Mouse (Mus musculus): ENCODE measurements around the gene Myo16. TPM values are rescaled to one million over a fixed set of nuclear protein-coding genes. Genes with fewer than 3 reads are reported as not detected.

Myo16 gene
- polyA plus RNA-seq, 1 experiment from 2014 or later: 0.63 TPM

GRCm38 (mm10) chr8:10307345-10307744, 153.6 kb downstream of the Myo16 start:
- H3K27me3 ChIP-seq: no peaks in the 10 kb centered on the region
- WGBS: 68% methylated on average over 6 of the region's 6 CpGs
- H3K4me2 ChIP-seq (replicated peaks): no peak overlapping the region
- H3K36me3 ChIP-seq: no peaks in the 10 kb centered on the region
- no peak overlapping the region for H3K9ac ChIP-seq
- H3K9me3 ChIP-seq (replicated peaks): no peaks in the 10 kb centered on the region
- no peak overlapping the region for H3K27ac ChIP-seq (replicated peaks)
- 0 out of 2 replicates have a peak, but pooled peaks cover 3% of the 10 kb centered on the region for H3K4me1 ChIP-seq
- ATAC-seq (ENCODE audit: insufficient number of reproducible peaks, low FRiP score, low TSS enrichment, low read depth): no peak
- H3K4me3 ChIP-seq (replicated peaks): no peak overlapping the region

- H3K4me3 ChIP-seq (replicated peaks): no peak overlapping the region
- H3K4me1 ChIP-seq: 0 out of 2 replicates have a peak, but pooled peaks cover 3% of the 10 kb centered on the region
- no peak for ATAC-seq (ENCODE audit: insufficient number of reproducible peaks, low FRiP score, low TSS enrichment, low read depth)
- H3K36me3 ChIP-seq: no peaks in the 10 kb centered on the region
- H3K9ac ChIP-seq: no peak overlapping the region
- H3K27ac ChIP-seq (replicated peaks): no peak overlapping the region
- H3K4me2 ChIP-seq (replicated peaks): no peak overlapping the region
- 32% methylated on average over 12 of the region's 12 CpGs for WGBS
- no peaks in the 10 kb centered on the region for H3K27me3 ChIP-seq
- H3K9me3 ChIP-seq (replicated peaks): no peaks in the 10 kb centered on the region
These were observed 154.2 kb downstream of the Myo16 start for GRCm38 (mm10) chr8:10307770-10308476.

DNA sequence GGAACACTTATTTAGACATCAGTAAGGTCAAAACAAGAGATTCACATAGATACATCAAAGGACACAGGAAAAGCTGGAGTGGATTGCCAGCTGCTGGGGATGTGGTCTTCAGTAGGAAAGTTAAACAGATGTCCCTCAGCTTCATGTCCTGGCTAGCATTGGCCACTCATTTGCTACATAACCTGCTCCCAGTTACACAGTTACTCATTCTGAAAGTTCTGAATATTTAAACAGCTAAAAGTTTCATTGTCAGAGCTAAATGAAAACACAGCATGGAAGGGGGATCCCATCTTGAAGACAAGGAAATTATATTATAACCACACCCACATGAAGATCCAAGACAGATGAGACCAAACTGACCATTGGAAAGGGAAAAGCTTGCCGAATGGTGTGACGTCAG, 156.8 kb downstream of the Myo16 start:
- ATAC-seq (ENCODE audit: insufficient number of reproducible peaks, low FRiP score, low TSS enrichment, low read depth): no peak
- H3K27ac ChIP-seq (replicated peaks): no peak overlapping the region
- no peaks in the 10 kb centered on the region for H3K36me3 ChIP-seq
- no peak overlapping the region for H3K4me2 ChIP-seq (replicated peaks)
- no peaks in the 10 kb centered on the region for H3K27me3 ChIP-seq
- no peak overlapping the region for H3K4me3 ChIP-seq (replicated peaks)
- no peak overlapping the region for H3K9ac ChIP-seq
- no peaks in the 10 kb centered on the region for H3K9me3 ChIP-seq (replicated peaks)
- 75% methylated on average over 2 of the region's 2 CpGs for WGBS
- no peaks in the 10 kb centered on the region for H3K4me1 ChIP-seq

DNA sequence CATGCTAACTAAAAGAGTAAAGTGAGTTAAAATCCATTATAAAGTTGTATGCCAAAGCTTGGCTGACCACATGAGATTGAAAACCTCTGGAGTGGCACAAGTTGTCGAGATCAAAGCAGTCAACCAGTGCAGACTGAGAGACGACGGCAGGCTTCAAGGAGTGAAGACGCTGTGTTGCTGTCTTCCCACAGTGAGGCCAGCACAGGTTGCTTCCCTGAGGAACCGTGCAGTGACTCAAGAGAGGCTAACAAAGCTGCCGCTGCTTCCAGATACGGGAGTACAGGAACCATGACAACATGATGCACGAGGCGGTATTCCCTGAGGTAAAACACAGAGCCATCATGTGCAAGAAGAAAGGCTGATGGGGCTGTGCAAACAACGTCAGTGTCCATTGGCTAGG, 158.6 kb downstream of the Myo16 start:
- Histone ChIP-seq H3K4me2 (replicated peaks) (no peak overlapping the region), H3K4me1 (no peaks in the 10 kb centered on the region), H3K4me3 (replicated peaks) (no peak overlapping the region), H3K9ac (no peak overlapping the region), H3K27me3 (no peaks in the 10 kb centered on the region), H3K27ac (replicated peaks) (no peak overlapping the region), H3K36me3 (no peaks in the 10 kb centered on the region), H3K9me3 (replicated peaks) (no peaks in the 10 kb centered on the region)
- no peak for ATAC-seq (ENCODE audit: insufficient number of reproducible peaks, low FRiP score, low TSS enrichment, low read depth)
- 73% methylated on average over 10 of the region's 10 CpGs for WGBS

DNA sequence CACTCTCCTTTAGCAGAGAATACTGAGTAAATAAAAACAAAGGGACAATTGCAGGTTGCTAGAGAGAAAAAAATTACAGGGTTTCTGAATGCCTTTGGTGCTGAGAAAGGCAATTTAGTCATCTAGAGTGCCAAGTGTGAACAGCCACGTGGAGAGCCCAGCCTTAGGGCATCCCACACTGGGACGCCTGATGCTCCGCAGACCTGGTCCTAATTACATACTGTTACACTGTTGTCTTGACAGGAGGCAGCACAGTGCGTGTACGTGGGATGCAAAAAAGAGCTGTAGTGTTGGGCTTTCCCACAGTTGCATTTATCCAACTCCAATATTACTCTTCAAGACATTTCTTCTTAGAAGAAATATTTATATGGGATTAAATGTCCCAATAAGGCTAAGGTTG, 162.5 kb downstream of the Myo16 start:
- 11% methylated on average over 5 of the region's 5 CpGs for WGBS
- Histone ChIP-seq H3K4me1 (no peaks in the 10 kb centered on the region), H3K4me2 (replicated peaks) (no peak overlapping the region), H3K4me3 (replicated peaks) (no peak overlapping the region), H3K9ac (no peak overlapping the region), H3K27ac (replicated peaks) (no peak overlapping the region), H3K36me3 (no peaks in the 10 kb centered on the region), H3K9me3 (replicated peaks) (no peaks in the 10 kb centered on the region), H3K27me3 (no peaks in the 10 kb centered on the region)
- ATAC-seq (ENCODE audit: insufficient number of reproducible peaks, low FRiP score, low TSS enrichment, low read depth): no peak

GRCm38 (mm10) chr8:10318103-10318502, 164.4 kb downstream of the Myo16 start:
- WGBS: 76% methylated on average over 7 of the region's 7 CpGs
- no peaks in the 10 kb centered on the region for H3K9me3 ChIP-seq (replicated peaks)

DNA sequence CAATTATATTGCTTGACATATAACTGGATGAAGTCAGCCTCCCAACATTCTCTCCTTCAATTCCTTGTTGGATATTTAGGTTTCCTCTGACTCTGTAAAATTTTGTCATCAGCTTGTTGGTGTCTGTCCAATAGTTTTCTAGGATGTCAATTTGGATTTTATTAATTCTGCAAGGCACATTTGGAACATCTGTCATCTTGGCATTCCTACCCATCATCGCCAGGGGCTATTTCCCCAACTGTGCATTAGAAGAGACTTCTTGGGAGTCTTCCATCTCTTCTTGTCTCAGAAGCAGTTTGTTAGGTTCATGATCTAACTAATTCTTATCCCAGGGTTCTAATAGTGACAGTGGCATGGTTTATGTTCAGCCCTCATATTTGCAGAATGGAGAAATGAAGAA, 196.7 kb downstream of the Myo16 start:
- Histone ChIP-seq H3K27ac (replicated peaks) (no peak overlapping the region), H3K9me3 (replicated peaks) (no peaks in the 10 kb centered on the region), H3K4me2 (replicated peaks) (no peak overlapping the region), H3K4me1 (no peaks in the 10 kb centered on the region), H3K9ac (no peak overlapping the region), H3K36me3 (no peaks in the 10 kb centered on the region), H3K27me3 (no peaks in the 10 kb centered on the region), H3K4me3 (replicated peaks) (no peak overlapping the region)
- 59% methylated on average over 1 of the region's 1 CpGs for WGBS
- no peak for ATAC-seq (ENCODE audit: insufficient number of reproducible peaks, low FRiP score, low TSS enrichment, low read depth)

More at GRCm38 (mm10) chr8:10318103-10318502, 164.4 kb downstream of the Myo16 start:
- Histone ChIP-seq H3K4me1 (no peaks in the 10 kb centered on the region), H3K36me3 (no peaks in the 10 kb centered on the region), H3K27ac (replicated peaks) (no peak overlapping the region), H3K4me3 (replicated peaks) (no peak overlapping the region), H3K27me3 (no peaks in the 10 kb centered on the region), H3K9ac (no peak overlapping the region), H3K4me2 (replicated peaks) (no peak overlapping the region)
- ATAC-seq (ENCODE audit: insufficient number of reproducible peaks, low FRiP score, low TSS enrichment, low read depth): no peak

DNA sequence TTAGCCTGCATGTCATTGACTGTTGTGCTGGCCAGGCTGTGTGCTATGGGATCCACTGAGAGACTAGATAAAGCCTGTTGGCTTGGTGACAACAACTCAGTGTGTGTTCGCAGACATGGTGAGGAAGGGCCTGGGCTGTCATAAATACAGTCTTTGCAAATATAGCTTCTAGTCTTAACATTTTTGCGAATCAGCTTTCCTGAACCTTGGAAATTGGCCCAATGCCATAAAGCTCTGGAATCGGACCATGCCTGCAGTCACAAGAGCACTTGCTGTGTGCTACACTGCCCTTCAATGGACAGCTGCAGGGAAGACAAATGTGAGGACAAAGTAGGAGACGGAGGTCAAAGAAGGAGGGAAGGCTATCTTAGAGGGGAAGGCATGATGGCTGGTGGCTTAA, 205.0 kb downstream of the Myo16 start:
- H3K36me3 ChIP-seq: no peaks in the 10 kb centered on the region
- H3K27ac ChIP-seq (replicated peaks): no peak overlapping the region
- no peaks in the 10 kb centered on the region for H3K9me3 ChIP-seq (replicated peaks)
- no peak for ATAC-seq (ENCODE audit: insufficient number of reproducible peaks, low FRiP score, low TSS enrichment, low read depth)
- H3K27me3 ChIP-seq: peaks cover 4% of the 10 kb centered on the region; the same call in 1 of the 2 replicates
- H3K4me2 ChIP-seq (replicated peaks): no peak overlapping the region
- WGBS: 77% methylated on average over 4 of the region's 4 CpGs
- no peak overlapping the region for H3K4me3 ChIP-seq (replicated peaks)
- H3K4me1 ChIP-seq: no peaks in the 10 kb centered on the region
- no peak overlapping the region for H3K9ac ChIP-seq

DNA sequence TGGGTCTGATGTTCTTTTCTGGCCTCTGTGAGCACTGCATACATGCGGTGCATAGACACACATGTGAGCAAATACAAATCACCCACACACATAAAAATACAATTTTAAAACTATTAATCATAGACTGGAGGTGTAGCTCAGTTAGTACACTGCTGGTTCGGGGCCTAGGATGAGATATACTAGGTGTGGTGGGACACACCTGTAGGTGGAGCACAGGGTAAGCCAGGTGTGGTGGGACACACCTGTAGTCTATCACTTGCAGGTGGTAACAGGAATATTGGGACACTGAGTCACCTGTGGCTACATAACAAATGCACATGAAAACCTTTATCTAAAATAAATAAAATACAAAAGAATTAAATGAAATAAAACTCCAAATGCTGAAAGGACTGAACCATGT, 209.2 kb downstream of the Myo16 start:
- peaks cover 4% of the 10 kb centered on the region; the same call in 1 of the 2 replicates for H3K27me3 ChIP-seq
- H3K4me3 ChIP-seq (replicated peaks): no peak overlapping the region
- no peaks in the 10 kb centered on the region for H3K36me3 ChIP-seq
- no peak overlapping the region for H3K9ac ChIP-seq
- no peak for ATAC-seq (ENCODE audit: insufficient number of reproducible peaks, low FRiP score, low TSS enrichment, low read depth)
- H3K27ac ChIP-seq (replicated peaks): no peak overlapping the region
- no peak overlapping the region for H3K4me2 ChIP-seq (replicated peaks)
- no peaks in the 10 kb centered on the region for H3K9me3 ChIP-seq (replicated peaks)
- 85% methylated on average over 2 of the region's 2 CpGs for WGBS
- no peaks in the 10 kb centered on the region for H3K4me1 ChIP-seq

DNA sequence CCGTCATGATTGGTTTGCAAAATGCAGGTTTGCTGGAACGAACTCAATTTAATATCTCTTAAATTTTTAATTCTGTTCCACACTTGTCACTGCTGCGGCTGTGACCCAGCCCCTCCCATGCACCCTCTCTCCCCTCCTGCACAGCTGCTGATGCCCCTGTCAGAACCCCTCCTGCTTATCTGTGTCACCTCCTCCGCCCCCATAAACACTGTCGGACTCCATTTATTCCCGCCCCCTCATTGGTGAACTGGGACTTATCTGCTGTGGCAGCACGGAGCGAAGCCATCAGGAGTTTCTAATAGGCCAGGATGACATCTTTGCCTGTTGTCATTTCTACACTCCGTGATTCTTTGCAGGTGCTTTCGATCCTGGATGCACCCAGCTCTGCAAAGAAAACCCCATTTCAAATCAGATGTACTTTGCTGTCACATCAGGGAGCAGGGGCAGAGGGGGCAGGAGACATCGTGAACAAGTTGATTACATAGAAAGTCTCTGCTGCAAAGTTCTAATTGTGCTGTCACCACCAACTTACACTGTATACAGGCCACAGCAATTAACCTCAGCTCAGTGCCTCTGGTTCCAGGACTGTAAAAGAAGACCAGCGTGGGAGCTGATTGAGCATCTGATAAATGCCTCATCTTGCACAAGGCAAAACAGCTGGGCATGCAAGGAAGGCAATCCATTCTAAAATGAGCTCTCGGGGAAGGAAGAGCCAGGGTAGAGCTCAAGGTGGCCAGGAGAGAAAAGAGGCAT, 210.1 kb downstream of the Myo16 start:
- no peak for ATAC-seq (ENCODE audit: insufficient number of reproducible peaks, low FRiP score, low TSS enrichment, low read depth)
- H3K9me3 ChIP-seq (replicated peaks): no peaks in the 10 kb centered on the region
- H3K27me3 ChIP-seq: peaks cover 4% of the 10 kb centered on the region; the same call in 1 of the 2 replicates
- no peaks in the 10 kb centered on the region for H3K36me3 ChIP-seq
- H3K4me3 ChIP-seq (replicated peaks): no peak overlapping the region
- no peak overlapping the region for H3K27ac ChIP-seq (replicated peaks)
- no peaks in the 10 kb centered on the region for H3K4me1 ChIP-seq
- H3K4me2 ChIP-seq (replicated peaks): no peak overlapping the region
- H3K9ac ChIP-seq: no peak overlapping the region
- WGBS: 59% methylated on average over 13 of the region's 13 CpGs

DNA sequence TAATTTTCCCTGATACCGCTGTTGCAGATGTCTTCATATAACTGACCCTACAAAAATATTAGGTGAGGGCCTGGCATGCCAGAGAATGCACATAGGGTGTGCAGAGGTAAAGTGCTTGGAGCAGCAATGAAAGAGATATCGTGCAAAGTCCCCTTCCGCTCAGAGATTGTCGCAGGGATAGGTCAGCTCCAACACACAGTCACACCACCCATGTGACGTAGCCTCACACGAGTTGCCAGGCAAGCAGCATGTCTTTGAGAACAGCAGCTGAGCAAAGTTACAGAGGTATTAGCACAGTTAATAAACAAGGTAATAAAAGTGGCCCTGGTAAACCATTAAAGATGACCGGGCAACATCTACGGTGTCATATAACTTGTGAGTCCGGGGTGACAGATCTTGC, 212.4 kb downstream of the Myo16 start:
- Histone ChIP-seq H3K4me2 (replicated peaks) (no peak overlapping the region), H3K4me3 (replicated peaks) (no peak overlapping the region), H3K9me3 (replicated peaks) (no peaks in the 10 kb centered on the region), H3K27me3 (no peaks in the 10 kb centered on the region), H3K36me3 (no peaks in the 10 kb centered on the region), H3K9ac (no peak overlapping the region), H3K27ac (replicated peaks) (no peak overlapping the region), H3K4me1 (no peaks in the 10 kb centered on the region)
- ATAC-seq (ENCODE audit: insufficient number of reproducible peaks, low FRiP score, low TSS enrichment, low read depth): no peak
- 91% methylated on average over 9 of the region's 9 CpGs for WGBS
